In genomic region chr13:54071606-54072331, GRCm38 (mm10) we compare ENCODE assay signal across 7 mouse cellular contexts. TPM values are rescaled to one million over a fixed set of nuclear protein-coding genes. Genes with fewer than 3 reads are reported as not detected.
DNase-seq lines count a peak whose midpoint lies in the region; ATAC-seq lines count a peak whose summit lies in the region.

Gene Sfxn1, plus strand, starts transcription at chr13:54071869.

- intact Hi-C loops in left cerebral cortex, postnatal 25 days (cut with DNase I), result no loop called here

- H3K9ac ChIP-seq in intestine, embryonic 16.5 days (ENCODE audit: low read depth, low read length), result peak within 1 kb of the TSS; percentile 97

- DNase-seq in adrenal gland, adult 2 months, result peak; percentile 90
- peak; percentile 58 for DNase-seq in embryo, embryonic 11.5 days (ENCODE audit: low read depth, low spot score)
- DNase-seq in gastrocnemius, postnatal 4 days (ENCODE audit: low spot score in 2 of 2), result peak; percentile 24 to 53
- DNase-seq in left cerebral cortex, postnatal 25 days (ENCODE audit: low spot score in 2 of 2), result peak; percentile 82 to 84
- peak; percentile 78 for DNase-seq in mesoderm, embryonic 11.5 days (ENCODE audit: low read depth, low spot score)
- DNase-seq in right cerebral cortex, postnatal 4 days, result peak; percentile 77

- H3K9me3 ChIP-seq in intestine, embryonic 16.5 days (ENCODE audit: control insufficient read depth, low read length), result no peaks in the 10 kb centered on the region

- H3K4me2 ChIP-seq in intestine, embryonic 16.5 days (ENCODE audit: low read depth, low read length), result peak within 1 kb of the TSS; percentile 67

- H3K27me3 ChIP-seq in intestine, embryonic 16.5 days (replicated peaks; ENCODE audit: control insufficient read depth, insufficient read depth, low read length), result no peaks in the 10 kb centered on the region

- ATAC-seq in intestine, embryonic 16.5 days, result peak; percentile 80

- peak within 1 kb of the TSS; percentile 85 for H3K27ac ChIP-seq in intestine, embryonic 16.5 days (ENCODE audit: low read length)

- peak within 1 kb of the TSS; percentile 83 for H3K4me3 ChIP-seq in intestine, embryonic 16.5 days (ENCODE audit: low read length)

- under 1% methylated on average over 65 of the region's 74 CpGs for WGBS in intestine, embryonic 16.5 days

- H3K36me3 ChIP-seq in intestine, embryonic 16.5 days (ENCODE audit: control insufficient read depth, insufficient read depth, low read length), result 0 out of 2 replicates have a peak, but pooled peaks cover 2% of the 10 kb centered on the region

- peaks cover 6% of the 10 kb centered on the region; the same call in 1 of the 2 replicates for H3K4me1 ChIP-seq in intestine, embryonic 16.5 days (ENCODE audit: control insufficient read depth, insufficient read depth, low read length)

RNA-seq across cellular contexts. Expression of gene Sfxn1, which starts in this region (rescaled TPM):
- 10 to 100 TPM; 59.4 to 76.1 TPM for total RNA-seq in adrenal gland, adult 2 months (2021)
- polyA plus RNA-seq in adrenal gland, adult 2 months (2012; rRNA removed), result 12.9 and 14.3 TPM in 2 replicates
- 10 to 100 TPM; 13.5 to 14.8 TPM for total RNA-seq in gastrocnemius, postnatal 4 days (2021)
- 88.7 and 90.2 TPM in 2 replicates for polyA plus RNA-seq in intestine, embryonic 16.5 days (2015; fragmentation: Nextera tagmentation; extraction: Ambion mirVana)
- 10 to 100 TPM; 42.5 to 45.1 TPM for total RNA-seq in left cerebral cortex, postnatal 25 days (2021)

Comparison
In these comparisons a context has a peak if more than half of its experiments do, and no peak if none do; other contexts are left out.
1. Peak in every context shown above with its lines: DNase-seq, ATAC-seq, H3K4me3 ChIP-seq and H3K27ac ChIP-seq.
2. DNase-seq: peak in every context shown above with its lines; median percentile 90 in adrenal gland, adult 2 months; 83 in left cerebral cortex, postnatal 25 days; 78 in mesoderm, embryonic 11.5 days; 77 in right cerebral cortex, postnatal 4 days; 58 in embryo, embryonic 11.5 days; 38 in gastrocnemius, postnatal 4 days.